Mouse (Mus musculus) gastrocnemius, adult 8-10 months (tissue): Measurements from ENCODE around the gene Gm5039. TPM values are rescaled to one million over a fixed set of nuclear protein-coding genes. Genes with fewer than 3 reads are reported as not detected.
"Not testable (repeated sequence)": the region's sequence is repeated elsewhere in the genome, so short reads cannot be mapped to it uniquely, and the experiment has no call there.

Experiments used
- DNase-seq, 2 experiments: peaks; one replicate each; pipeline ENCODE4 v3.0.0; 2022; ENCODE audit warnings: low spot score in 2 of 2
- total RNA-seq, 4 experiments: library from RNA; stranded (reverse); gene quantifications; 2 replicates each; pipeline ENCODE4 v1.2.4; 2022

Gene Gm5039
- not detected for total RNA-seq

DNA sequence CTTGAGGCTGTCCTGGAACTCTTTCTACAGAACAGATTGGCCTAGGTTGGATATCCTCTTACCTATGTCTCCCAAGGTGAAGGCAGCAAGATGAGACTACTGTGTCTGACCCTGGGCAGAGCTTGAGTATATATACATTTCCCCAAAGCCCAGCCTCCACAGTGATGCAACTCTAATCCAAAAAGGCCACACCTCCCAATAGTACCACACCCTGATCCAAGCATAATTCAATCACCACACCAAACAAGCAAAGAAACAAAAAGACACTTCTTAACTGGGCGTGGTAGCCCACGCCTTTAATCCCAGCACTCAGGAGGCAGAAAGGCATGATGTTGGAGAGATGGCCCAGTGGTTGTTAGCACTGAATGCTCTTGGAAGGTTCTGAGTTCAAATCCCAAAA lies at the start of gene Gm5039:
Gene Gm5039, minus strand, starts transcription at position 101 of the 400 bp plus-strand sequence.
- not testable (repeated sequence) for DNase-seq

DNA sequence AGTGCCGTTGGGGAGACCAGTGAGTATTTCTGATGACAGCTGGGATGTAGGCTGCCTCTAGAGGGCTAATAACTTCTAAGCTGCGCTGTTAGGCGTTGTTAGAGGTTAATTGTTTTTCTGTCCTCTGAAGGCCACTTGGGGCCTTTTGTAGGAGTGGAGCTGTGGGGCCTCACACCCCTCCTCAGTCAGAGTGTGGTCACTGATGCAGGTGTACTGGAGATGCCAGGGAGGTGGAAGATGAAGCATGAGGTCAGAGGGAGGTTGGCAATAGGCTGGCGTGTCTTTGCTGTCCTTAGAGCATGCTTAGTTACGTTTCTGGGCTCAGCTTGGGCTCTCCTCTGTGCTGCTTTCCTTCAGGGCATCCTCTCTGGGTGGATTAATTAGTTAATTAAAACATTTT lies 48.2 kb upstream of the Gm5039 start:
- DNase-seq = no peak

DNA sequence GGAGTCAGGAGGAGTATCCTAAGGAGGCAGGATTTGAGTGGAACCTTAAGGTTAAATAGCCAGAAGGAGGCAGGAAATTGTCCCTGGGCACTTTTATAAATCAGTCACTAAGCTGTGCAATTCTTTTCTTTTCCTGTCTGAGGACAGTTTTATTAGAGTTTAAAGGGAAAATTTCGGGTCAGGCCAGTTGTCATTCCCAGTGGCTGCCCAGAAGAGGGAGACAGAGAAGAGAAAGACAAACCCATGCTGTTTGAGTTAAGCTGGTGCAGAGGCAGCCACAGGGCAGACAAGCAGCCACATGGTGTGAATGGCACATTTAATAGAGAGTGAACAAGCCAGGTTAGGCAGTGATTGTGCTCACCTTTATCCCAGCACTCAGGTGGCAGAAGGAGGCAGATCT lies 46.5 kb upstream of the Gm5039 start:
- DNase-seq = not testable (repeated sequence)

DNA sequence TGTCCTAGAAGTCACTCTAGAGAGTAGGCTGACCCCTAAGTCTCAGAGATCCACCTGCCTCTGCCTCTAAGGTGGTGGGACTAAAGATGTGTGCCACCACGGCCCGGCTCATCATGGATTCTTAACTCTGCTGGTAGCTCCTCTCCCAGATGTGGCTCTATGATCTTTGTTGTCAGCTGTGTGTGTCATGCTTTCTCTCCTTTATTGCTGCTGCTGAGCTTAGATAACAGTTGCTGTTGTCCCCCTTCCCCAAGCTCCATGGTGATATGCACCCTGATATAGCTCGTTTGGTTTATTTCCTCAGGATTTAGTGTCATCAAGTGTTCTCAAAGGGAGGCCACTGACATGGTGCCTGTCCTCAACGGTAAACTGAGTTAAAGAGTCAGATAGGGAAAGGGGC lies 45.9 kb upstream of the Gm5039 start:
- not testable (repeated sequence) for DNase-seq

DNA sequence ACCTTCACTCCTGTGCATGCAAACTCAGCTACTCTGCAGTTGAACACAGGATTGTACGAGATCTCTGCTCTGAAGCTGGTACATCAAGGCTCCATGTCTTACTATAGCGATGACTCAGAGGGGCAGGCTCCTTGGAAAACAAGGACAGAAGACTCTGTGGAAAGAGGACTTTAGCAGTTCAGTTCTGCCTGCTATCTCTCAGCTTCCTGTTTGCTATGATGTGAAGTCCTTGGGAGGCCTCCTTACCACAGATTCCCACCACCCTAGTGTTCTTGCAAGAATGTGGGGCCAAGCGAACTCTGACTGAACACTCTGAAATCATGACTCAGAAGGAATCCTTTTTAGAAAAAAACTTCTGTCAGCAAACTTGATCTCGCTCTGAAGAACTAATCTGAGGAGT lies 44.8 kb upstream of the Gm5039 start:
- no peak for DNase-seq

DNA sequence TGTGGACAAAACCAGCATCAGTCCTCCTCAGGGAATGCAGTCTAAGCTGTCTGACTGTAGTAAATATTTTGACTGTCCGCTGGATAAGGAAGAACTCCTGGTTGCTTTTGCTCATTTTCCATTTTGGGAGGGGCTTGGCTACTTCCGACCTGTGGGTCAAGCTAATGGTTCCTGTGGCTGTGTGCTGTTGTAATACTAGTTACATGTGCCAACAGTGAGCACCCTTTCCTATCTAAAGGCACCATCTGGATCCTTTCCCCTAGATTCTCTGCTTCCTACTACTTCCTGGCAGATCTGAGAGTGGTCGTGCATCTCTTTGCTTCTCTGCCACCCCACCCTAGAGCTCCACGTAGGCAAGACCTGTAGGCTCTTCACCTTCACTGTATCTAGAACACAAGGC lies 43.8 kb upstream of the Gm5039 start:
- no peak for DNase-seq

DNA sequence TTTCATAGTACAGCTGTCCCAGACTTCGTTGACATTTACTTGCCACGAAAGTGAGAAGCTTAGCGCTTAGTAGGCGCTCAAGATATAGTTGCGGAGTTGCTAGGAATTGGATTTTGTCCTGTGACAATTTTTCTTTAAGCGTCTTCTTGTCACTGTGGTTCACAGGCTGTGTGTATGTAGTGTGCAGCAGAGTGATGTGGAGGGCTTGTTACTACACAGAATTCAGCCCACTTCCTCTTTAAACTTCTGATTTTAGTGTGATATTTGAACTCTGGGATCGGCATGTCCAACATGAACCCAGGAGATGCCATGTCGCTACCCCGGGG lies 37.3 kb upstream of the Gm5039 start:
- no peak for DNase-seq

DNA sequence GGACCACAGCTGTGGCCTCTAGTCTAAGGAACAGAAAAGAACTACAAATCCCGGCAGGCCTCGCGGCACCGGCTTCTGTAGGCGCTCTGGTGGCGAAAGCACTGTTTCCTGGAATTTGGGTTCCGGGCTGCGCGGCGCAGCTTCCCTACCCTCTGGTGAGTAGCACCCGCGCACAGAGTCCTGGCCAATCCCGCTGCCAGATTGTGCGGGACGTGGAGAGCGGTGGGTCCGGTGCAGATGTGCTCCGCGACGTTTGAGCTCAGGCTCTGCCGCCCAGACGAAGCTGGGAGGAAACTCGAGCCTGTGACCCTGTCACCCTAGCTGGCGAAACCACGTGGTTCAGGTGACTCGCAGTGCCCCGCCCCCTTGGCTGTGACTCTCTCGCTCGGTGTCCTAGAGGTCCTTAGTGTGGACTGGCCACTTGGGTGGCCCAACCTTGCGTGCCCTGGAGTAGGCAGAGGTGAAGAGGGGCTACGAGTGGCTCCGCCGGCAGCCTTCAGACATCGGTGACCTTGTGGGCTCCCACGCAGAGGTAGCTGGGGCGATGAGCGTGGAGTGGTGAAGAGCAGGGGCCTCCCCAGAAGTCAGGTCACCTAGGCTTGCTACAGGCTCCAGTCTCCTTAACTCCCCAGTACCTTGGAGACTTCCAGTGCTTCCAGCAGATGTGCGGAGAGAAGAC lies 36.8 kb upstream of the Gm5039 start, which contains the start of gene Adck1:
Gene Adck1, plus strand, starts transcription at position 114 of the 679 bp plus-strand sequence.
- DNase-seq = peak; percentile 87 to 88

DNA sequence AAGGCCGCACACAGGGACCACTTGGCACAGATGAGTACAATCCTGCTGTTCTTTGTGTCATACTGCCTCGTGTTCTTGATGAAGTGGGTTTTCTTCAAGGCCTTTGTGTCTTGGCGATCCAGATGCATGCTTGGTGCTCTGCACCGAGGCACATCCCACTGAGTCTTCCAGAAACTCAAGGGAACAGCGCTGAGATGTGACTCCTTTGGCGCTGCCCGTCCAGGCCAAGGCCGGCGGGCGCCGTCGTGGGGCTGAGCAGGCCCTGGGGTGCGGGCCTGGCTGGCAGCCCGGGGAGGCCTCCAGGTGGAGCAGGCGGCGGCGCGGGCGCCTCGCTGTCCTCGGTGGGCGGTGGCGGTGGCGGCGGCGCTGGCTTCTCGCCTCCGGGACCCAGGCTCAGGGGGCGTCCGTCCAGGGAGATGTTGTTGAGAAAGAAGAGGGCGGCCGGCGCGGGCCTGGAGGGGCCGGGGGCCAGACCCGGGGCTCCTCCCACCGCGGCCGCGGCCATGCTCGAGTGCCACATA lies 30.4 kb upstream of the Gm5039 start:
- DNase-seq = no peak

DNA sequence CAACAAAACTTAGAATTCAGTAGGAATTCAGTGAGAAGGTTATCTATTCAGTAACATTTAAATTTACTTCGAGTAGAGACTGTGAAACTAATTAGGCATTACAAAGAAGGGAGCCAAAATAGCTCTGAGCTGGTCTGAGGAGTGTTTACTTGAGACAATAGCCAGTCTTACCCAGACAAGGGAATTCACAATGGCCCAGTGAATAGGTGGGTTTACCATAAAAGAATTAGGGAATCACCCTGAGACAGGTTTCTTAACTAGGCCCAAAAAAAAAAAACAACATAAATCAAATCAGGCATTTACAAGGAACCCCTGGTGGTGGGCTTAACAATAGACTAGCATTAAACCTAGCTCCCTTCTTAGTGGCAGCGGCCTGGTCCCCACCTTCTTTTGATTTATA lies 17.5 kb upstream of the Gm5039 start:
- not testable (repeated sequence) for DNase-seq

DNA sequence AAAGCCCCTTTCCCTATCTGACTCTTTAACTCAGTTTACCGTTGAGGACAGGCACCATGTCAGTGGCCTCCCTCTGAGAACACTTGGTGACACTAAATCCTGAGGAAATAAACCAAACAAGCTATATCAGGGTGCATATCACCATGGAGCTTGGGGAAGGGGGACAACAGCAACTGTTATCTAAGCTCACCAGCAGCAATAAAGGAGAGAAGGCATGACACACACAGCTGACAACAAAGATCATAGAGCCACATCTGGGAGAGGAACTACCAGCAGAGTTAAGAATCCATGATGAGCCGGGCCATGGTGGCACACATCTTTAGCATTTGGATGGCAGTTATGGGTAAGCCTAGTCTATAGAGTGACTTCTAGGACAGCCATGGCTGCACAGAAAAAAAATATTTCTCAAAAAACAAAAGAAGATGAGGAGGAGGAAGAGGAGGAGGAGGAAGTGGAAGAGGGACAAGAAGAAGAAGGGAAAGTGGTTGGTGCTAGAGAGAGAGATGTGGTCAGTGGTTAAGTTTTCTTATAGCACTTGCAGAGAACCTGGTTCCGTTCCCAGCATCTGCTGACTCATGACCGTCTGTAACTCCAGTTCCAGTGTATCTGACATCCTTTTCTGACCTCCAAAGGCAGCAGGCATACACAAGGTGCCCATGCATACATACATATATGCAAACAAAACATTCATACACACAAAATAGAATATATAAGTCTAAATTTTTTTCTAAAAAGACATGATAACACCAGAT lies 13.0 kb upstream of the Gm5039 start:
- not testable (repeated sequence) for DNase-seq

DNA sequence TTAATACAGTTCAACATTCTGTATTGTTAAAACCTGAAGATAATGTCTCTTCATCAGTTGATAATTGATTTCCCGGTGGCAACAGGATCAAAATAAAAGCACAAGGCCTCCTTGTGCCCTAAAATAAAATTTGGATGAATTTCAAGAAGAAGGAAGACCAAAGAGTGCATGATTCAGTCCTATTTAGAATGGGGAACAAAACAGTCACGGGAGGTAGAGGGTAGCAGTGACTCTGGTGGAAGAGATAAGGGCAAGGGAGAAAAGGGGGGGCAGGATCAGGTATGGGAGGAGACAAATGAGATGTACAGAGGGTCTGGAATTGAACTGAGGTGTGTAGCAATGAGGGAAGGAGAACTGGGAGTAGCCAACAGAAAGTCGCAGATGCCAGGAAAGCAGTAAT lies 9.3 kb downstream of the Gm5039 start:
- no peak for DNase-seq

DNA sequence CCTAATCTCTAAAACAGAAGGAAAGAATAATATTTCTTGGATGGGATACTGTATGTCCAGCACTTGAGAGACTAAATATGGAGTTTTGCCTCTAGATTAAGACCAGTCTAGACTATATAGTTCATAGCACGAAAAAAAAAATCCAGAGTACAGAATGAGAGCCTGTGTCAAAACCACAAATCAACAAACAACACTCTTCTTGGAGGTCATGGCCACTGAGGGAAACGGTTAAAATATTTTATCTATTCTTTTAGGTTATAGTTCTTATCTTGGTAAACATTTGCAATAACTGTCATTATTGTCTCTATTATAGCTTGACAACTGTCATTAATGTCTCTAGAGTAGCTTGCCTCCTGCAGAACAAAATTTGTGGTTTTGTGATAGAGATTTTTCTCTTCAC lies 26.7 kb downstream of the Gm5039 start:
- DNase-seq = not testable (repeated sequence)

DNA sequence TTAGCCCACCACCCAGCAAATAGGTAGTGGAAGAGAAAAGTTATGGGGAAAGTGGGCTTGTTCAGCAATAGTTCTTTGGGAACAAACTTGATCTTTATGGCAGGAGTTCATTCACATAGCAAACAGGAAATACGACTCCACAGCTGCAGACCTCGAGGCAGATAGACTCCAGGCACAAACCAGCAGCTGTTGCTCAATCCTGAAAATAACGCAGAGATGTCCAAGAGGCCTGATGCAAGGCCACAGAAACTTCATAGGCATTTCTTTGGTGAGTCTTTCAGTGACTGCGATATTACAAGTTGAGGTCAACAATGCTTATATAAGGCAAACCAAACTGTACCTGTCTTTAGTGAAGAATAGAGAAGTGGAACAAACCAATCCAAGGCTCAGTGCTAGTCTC lies 30.7 kb downstream of the Gm5039 start:
- not testable (repeated sequence) for DNase-seq

DNA sequence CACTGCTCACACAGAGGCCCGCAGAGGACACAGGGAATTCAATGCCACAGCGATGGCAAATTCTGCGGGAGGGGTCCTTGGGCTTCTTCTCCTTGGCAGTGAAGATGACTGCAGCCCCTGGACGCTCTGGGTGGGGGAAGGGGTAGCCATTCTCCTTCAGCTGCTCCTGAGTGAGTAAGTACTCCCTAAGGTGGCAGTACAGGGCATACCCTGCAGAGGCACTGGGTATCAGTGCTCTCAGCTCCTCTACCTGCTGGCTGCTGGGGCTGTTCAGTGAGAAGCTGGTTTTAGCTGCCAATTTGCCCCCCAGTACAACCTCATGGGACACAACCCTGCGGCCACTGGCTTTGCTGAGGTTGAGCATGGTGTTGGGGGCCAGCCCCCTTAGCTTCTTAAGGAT lies 38.6 kb downstream of the Gm5039 start:
- DNase-seq = not testable (repeated sequence)

DNA sequence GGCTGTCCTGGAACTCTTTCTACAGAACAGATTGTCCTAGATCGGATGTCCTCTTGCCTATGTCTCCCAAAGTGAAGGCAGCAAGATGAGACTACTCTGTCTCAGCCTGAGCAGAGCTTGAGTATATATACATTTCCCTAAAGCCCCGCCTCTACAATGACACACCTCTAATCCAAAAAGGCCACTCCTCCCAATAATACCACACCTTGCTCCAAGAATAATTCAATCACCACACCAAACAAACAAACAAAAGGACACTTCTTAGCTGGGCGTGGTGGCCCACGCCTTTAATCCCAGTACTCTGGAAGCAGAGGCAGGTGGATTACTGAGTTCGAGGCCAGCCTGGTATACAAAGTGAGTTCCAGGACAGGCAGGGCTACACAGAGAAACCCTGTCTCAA lies 49.4 kb downstream of the Gm5039 start, which contains the start of gene Gm5662:
Gene Gm5662, minus strand, starts transcription at position 101 of the 400 bp plus-strand sequence.
- DNase-seq = not testable (repeated sequence)

Other genes starting within 250 kb of the Gm5039 start
- not detected for gene Gm16368, start 240.3 kb downstream of the Gm5039 start, total RNA-seq
- gene Gm10436, start 141.9 kb downstream of the Gm5039 start, total RNA-seq = not detected
- gene Gm8332, start 73.9 kb downstream of the Gm5039 start, total RNA-seq = not detected
- not detected for gene Gm5662, start 49.5 kb downstream of the Gm5039 start, total RNA-seq
- gene Adck1, start 36.5 kb upstream of the Gm5039 start, total RNA-seq = 10 to 100 TPM; 14.5 to 18.0 (median 15.9) TPM